Mouse (Mus musculus): ENCODE measurements at regions not wholly inside any gene's neighbourhood (a gene's known extent, or its start where the extent isn't known, plus 50 kb on each side); places are given as distances from the start of the nearest gene placed in this dataset.
"Not testable (repeated sequence)": the region's sequence is repeated elsewhere in the genome, so short reads cannot be mapped to it uniquely, and the experiment has no call there.

DNA sequence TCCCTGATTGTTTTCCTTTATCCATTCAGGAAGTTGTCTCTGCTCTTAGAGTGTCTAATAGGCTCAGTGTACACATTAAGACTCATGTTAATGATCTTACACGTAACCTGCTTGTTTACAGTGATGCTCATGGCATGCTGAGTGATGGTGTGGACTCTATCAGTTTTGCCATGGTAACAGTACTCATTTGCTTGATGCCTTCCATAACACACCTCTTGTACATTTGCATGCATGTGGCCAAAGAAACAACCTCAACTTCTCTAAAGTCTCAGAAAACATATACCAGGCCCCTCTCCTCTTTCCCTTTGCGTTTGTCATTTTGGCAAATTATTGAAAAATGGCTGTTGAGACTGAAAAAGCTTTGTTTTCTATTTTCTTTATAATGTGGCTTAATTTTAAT lies 155.0 kb downstream of the Ube2e3 start:
- DNase-seq: no peak

DNA sequence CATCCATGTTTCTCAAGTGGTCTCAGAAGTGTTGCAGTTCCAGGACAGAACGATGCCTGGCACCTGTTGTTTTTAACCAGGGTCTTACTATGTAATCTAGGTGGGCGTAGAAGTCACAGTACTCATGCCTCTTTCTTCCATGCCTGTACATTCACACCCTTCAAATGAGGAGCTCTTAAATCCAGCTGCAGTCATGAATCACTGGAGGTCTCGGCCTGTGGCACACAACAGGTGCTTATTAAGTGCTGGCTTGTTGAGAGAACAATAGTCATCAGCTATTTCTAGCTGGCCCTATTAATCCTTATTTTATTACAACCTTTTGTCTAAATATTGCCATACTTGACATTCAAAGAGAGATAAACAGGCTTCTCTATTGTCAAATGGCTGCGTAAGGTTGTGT lies 157.8 kb downstream of the Ube2e3 start:
- no peak for DNase-seq

DNA sequence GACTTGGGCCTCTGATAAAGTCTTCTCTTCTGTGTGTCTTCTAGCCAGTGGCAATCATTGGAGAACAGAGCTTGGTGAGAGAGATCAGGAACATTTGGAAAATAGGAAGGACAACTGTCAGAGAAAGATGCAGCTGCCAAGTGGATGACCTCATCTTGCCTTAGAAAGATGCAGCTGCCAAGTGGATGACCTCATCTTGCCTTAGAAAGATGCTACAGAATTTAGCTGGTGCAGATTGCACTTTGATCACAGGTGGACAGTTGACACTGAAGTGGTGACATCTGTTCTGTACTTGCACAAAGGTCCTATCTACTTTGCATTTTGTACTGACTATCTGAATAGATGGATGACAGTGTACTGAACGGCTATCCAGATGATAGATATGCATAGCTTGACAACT lies 163.1 kb downstream of the Ube2e3 start:
- peak; percentile 66 for DNase-seq

DNA sequence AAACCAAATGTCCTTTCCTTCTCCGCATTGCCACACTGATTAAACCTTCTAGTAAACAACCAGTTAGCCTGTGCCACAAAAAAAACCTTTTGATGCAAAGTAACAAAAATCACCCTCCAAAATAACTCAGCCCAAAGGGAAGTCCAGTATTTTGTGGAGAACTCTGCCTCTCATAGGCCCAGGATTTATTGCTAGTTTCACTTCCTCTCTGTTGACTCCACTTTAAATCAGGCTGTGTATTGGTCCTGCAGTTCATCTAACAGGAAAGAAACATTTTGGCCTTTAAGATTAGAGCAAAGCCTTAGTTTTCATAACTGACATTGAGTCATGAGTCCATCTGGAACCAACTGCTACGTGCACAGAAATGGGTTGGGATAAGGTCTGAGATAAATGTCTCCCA lies 168.4 kb downstream of the Ube2e3 start:
- DNase-seq: no peak

DNA sequence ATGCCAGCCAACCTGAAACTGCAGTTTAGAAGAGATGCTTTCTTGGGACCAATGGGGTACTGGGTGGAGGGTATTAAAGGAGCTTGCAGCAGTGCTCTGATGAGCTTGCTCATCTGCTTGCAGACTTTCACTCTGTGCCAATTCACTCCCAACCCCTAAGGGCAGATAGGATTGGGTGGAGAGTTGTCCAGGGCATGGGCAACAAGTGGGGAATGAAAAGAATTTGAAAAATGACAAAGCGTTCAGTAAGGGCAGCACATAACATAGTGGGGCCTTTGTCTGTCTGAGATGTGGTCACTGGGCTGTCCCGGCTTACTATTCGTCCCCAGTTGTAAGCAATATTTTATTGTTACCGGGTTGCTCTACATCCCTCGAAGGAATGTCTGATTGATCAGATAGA lies 170.7 kb downstream of the Ube2e3 start:
- no peak for DNase-seq

DNA sequence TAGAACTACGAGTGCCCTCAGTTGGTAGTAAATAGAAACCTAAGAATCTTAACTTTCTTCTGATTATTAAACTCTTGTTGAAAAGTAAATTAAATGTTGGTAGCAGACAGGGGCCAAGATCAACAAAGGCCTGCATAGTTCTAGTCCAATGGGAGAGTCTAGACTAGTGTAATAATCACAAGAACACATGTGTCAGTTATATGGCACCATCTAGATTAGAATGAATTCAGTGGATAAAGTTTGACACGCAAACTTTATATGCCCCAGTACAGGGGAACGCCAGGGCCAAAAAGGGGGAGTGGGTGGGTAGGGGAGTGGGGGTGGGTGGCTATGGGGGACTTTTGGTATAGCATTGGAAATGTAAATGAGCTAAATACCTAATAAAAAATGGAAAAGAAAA lies 176.9 kb downstream of the Ube2e3 start:
- not testable (repeated sequence) for DNase-seq

DNA sequence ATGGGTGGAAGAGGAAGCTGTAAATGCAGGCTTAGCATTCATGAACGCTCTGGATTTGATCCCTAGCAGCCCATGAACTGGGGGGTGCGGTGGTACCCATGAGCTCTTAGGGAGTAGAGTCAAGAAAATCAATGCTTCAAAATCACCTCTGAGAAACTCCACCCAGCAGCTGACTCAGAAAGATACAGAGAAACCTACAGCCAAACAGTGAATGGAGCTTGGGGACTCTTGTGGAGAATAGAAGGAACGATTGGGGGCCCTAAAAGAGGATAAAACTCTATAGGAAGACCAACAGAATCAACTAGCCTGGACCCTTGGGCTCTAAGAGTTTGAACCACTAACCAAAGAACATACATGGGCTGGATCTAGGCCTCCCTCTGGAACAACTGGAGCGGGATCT lies 177.6 kb downstream of the Ube2e3 start:
- no peak for DNase-seq

DNA sequence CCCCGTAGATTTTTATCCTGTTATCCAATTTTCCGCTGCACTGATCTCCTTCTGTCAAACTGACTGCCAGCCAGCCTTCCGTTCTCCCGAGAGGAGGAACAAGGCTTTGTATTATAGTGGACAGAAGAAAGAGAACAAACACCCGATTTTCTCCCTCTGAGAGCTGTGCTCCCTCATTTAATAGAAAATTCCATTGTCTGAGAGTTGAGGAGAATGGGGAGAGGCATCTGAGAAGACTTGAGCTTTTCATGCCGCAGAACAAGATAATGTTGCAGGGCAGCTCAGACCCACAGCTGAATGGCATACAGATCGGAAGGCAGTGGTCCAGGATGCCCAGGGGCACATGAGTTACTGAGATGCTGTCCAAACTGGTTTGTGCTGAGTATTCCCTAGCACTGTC lies 180.1 kb downstream of the Ube2e3 start:
- DNase-seq: no peak

DNA sequence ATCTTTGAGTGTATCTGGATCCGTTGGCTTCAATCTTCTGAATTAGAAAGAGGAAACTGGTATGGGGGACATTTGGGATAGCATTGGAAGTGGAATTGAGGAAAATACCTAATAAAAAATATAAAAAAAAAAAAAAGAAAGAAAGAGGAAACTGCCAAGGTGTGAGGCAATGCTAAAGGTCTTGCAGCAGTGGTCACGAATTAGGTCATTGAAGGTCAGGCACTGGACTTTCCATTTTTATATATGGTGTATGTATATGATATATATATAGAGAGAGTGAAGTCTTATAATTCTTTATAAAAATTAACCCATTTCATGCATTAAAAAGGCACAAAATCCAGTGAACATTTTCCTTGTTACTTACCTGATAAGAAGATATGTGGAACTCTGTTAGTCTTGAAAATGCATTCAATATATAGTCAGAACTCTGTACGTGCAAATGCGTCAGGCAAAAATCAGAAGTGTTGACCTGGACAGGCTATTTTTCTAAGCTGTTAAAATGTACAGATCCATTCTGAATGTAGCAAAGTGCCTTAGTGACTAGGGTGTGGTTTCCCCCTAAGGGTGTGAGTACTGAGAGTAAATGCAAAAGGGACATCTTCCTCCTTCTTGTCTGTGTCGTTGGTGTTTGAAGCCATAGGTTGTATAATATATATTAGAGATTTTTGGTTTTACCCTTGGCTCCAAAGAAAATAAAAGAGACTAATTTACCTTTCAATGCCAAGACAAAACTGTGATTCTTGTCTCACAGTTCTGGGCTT lies 181.0 kb downstream of the Ube2e3 start:
- DNase-seq: no peak

DNA sequence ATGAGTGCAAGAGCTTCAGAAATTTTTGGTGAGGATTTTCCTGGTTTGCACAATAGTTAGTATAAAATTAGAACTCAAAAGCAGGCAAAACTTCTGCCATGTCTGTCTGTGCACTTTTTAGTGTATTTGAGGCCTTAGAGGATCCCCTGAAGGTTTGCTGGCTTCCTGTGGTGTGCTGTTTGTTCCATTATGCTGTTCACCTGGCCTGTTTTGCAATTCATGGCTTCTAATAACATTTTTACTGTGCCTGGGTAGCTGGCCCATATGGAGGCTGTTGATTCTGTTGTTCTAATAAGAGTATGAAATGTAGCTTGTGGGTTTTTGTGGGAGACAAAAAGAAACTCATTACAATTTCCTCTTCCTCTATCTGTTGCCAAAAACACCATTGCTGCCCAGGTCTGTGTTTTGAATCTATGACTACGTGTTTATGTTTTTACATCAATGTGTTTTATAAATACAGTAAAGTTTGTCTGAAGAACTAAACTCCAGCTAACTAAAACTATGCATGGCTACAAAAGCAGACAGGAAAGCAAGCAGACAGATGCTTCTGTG lies 182.6 kb downstream of the Ube2e3 start:
- no peak for DNase-seq

DNA sequence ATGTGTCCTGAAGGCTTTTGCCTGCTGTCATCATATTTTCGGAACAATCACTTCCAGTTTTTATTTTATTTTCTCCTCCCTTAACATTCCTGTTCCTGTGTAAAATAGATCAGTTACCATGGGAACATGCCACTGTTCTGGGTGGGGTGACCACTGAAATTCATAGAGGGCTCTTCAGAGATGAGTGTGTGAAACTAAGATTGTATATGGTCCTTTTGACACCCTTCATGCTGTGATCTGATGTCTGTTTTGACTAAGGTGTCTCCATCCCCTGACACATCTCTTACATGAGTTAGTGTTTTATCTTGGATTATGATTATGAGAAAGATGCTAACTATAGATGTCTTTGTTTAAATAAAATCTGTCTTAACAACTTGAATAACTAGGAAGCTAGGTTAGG lies 184.3 kb downstream of the Ube2e3 start:
- no peak for DNase-seq

DNA sequence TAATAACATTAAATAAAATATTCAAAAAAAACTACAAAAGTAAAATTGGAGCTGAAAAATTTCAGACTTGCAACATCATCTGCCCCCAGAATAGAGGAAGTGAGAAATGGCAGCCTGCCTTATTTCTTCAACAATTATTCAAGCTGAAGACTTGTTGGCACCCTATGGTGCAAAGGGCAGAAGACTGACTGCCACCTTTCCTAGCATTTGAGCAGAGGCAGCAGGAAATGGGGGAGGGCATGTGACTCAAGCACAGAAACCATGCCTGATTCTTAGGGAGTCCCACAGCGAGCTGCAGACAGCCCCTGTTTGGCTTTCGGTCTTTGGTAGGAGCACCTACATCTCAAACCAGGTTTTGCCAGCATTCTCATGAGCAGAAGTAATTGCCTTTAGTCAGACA lies 188.2 kb downstream of the Ube2e3 start:
- no peak for DNase-seq

DNA sequence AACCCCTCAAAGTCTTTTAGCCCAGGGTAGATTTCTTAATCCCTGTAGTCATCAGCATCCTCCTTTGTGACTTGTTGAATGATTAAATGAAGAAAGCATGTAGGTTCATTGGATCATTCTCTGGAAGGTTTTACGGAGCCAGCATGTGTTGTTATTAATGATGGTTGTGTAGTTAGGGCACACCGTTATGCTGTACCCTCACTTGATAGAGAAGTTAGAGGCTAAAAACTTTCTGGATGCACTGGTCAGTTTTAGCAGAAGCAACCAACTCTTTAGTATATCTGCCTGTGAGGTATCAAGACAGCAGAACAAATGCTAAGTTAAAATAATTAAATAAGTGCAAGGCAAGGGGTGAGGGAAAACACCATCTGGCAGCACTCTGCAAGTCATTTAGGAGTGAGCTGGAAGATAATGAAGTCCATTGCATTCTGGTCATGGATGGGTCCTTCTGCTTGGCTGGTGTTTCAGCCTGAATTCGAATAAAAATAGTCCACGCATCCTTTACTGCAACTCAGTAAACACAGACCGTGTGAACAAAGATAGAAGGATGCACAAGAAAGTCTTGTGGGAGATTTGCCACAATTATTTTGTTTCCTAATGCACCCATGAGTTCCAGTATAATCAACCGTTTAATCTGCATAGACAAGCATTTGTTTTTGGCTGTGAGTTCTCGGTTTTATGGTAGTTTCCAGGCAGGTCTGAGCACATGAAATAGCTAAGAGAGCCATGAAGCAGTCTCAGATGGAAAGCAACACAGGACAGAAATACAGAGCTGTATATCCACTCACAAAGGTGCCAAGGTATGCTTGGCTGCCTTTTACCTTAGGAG lies 191.4 kb downstream of the Ube2e3 start:
- DNase-seq: no peak

DNA sequence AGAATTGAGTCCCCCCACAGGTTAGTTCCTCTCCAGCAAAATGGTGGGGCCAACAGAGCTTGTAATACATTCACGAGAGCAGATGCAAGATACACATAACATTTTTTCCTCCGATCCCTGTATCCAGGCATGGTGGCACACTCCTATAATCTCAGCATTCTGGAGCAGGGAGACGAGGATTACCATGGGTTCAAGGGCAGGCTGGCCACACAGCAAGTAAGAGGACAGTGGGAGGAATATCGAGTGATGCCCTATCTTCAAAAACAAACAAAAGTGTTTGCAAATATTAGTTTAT lies 192.0 kb downstream of the Ube2e3 start:
- DNase-seq: no peak

DNA sequence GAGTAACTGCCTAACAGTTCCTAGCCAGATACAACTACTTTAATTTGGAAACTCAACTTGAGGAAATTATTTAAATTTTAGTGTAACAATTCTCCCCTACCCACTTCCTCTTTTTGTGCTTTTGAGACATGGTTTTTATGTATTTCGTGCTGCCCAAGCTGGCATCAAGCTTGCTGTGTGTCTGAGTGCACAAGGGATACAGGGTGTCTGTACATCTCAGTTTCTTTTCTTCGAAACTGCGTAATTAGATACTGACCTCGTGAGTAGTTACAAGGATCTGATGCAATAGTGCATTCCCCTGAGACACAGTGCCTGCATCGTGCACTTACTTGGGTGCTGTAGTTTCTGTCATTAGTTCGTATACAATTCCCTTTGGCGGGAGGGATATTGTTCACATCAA lies 192.4 kb downstream of the Ube2e3 start:
- DNase-seq: no peak

DNA sequence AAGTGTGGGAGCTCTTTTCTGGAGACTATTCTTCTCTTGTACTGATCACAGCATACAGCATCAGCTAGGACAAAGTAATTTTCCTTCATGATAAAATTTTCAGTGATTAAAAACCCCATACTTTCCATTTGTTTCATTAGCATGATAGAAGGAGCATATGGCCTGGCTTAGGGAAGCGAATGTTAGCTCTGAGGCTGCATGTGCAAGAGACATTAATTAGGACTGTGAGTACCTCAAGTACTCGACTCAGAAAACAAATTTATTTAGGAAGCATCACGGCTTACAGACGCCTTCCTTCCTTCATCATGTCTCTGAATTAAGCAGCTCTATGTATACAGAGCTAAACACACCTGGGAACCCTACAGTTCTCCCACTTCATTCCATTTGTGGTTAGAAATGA lies 193.6 kb upstream of the Itga4 start:
- no peak for DNase-seq

DNA sequence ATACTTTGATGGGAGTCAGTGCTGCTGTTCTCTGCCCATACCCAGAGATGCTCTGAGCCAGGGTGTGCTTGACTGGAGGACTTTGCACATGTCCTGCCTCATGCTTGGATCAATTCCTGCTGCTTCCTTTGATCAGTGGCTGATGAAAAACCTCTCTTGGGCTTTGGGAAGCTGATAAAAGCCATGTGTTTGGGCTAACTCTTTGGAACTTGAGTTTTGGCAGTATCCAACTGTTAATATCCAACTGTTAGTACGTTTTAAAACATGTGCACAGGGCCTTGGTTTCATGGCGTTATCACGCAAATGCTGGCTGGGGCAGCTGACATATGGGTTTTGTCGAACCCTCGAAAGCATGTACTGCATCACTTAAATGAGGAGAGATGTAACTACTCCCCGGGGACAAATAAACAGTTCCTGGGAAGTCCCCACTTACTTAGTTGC lies 193.0 kb upstream of the Itga4 start:
- no peak for DNase-seq

DNA sequence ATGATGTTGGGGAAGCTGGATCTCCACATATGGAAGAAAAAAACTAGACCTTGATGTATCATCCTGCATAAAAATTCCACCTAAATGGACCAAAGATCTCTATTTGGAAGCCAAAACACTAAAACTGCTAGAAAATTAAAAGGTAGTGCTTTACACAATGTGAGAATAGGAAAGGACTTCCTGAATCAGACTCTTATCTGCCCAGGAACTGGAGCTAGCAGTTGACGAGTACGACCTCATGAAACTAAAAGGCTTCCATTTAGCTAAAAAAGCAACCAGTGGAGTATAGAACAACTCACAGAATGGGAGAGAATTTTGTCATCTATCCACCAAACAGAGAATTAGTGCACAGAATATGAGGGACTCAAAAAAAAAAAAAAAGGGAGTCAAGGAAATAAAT lies 191.6 kb upstream of the Itga4 start:
- no peak for DNase-seq

DNA sequence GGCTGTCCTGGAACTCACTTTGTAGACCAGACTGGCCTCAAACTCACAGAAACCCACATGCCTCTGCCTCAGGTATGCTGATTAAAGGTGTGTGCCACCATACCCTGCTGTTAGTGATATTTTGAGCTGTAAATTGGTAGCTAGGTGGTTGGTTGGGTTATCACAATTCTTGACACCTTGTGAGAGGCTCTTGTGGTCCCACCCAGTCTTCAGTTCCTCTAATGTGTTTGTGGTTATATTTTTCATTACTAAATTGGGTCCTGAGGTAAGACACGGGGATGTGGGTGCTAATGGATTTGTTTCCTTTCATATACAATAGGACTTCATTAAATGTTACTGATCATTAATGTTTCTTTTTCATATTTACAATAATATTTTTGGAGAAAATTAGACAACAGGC lies 189.9 kb upstream of the Itga4 start:
- DNase-seq: no peak

DNA sequence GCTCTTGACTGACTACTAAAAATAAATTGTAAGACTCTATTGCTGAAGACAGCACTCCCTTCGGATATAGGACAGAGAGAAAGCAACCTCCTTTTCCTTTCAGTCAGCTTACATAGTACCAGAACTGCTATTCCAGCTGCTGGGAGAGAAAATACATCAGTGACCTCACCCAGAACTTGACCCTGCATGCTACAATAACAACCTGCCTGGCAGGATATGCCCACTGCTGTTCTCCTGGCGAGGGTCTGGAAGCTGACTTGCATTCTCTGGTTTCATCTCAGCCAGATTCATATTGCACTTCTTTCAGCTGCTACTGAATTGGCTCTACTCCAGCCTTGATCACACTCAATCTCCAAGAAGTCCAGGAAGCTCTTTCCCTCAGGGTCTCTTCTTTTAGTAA lies 179.1 kb upstream of the Itga4 start:
- no peak for DNase-seq

DNA sequence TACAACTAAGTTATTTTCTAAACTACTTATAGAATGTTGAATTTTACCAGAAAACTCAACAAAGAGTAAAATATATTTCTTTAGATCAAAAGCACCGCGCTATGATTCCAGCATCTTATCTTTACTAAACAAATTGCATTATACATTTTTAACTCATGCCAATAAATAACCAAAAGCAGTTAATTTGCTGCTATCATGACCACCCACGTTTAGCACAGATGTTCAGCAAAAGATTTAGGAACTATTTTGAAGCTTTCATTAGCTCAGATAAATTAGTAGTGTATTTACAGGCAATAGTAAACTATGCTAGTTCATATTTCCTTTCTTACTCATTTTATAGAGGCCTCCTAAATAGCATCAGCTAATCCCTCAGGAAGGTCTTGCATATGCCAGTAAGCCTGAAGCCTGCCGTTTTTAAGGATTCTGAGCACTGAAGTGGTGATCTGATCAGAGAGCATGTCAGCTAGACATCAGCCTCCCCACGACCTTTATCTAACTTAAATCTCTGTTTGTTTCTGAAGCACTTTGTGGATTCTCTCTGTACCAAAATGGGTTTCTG lies 176.3 kb upstream of the Itga4 start:
- DNase-seq: no peak

DNA sequence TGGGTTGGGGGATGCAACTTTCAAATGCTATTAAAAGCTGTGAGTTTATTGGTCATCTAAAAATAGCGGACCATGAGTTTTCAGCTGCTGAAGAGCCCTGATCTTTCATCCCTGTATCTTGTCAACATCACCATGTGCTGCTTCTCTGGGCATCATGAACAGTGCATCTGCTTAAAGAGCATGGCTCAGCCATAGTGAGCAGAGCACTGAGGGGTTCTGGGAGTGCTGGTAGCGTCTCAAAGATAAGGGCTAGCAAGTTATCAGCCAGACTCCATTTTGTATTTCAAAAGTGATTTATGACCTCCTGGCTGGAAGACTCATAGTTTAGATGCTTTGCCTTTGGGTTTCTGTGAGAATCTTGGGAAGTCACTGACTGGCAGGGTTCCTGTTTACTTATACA lies 173.5 kb upstream of the Itga4 start:
- no peak for DNase-seq

DNA sequence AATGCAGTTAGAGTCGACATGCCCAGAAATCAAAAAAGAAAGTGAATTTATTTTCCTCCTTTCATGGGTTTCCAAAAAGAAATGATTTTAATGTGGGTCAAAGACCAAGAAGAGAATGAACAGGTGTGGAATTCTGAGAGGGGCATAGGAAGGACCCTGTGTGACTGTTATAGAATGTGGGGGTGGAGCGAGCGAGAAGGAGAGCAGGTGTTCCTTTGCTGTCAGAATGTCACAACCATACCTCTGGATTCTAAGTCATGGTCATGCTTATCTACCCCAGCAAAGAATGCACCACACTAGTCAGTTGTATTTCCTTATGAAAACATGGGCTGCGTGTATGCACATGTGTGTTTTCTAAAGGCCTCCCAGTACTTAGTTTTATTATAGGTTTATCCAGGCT lies 168.9 kb upstream of the Itga4 start:
- DNase-seq: no peak

Data from adrenal gland, adult 2 months (tissue).